Mouse (Mus musculus): Measurements from ENCODE around the gene Exo1. TPM values are rescaled to one million over a fixed set of nuclear protein-coding genes. Genes with fewer than 3 reads are reported as not detected.

Exo1 gene
- polyA plus RNA-seq, 1 experiment from 2014 or later, result 62.7 TPM

Other genes starting within 250 kb of the Exo1 start
- gene Opn3, start 187.8 kb upstream of the Exo1 start, polyA plus RNA-seq (2015; fragmentation: Nextera tagmentation; extraction: Ambion mirVana), result 6.5 and 7.1 TPM in 2 replicates
- 2.4 and 2.6 TPM in 2 replicates for gene Chml, start 187.7 kb upstream of the Exo1 start, polyA plus RNA-seq (2015; fragmentation: Nextera tagmentation; extraction: Ambion mirVana)
- gene Wdr64, start 182.0 kb upstream of the Exo1 start, polyA plus RNA-seq (2015; fragmentation: Nextera tagmentation; extraction: Ambion mirVana), result not detected in 2 replicates
- gene Gm38100, start 39.7 kb downstream of the Exo1 start, polyA plus RNA-seq (2015; fragmentation: Nextera tagmentation; extraction: Ambion mirVana), result not detected in 2 replicates
- gene Rbm8a2, start 98.5 kb downstream of the Exo1 start, polyA plus RNA-seq (2015; fragmentation: Nextera tagmentation; extraction: Ambion mirVana), result 0.33 and 0.74 TPM in 2 replicates

Measured in intestine, embryonic 15.5 days (tissue).